Mouse (Mus musculus): ENCODE measurements at regions not wholly inside any gene's neighbourhood (a gene's known extent, or its start where the extent isn't known, plus 50 kb on each side); places are given as distances from the start of the nearest gene placed in this dataset.
A peak's percentile ranks its signal among the peaks of the same experiment; 100 is the strongest.

GRCm38 (mm10) chr6:133984666-133985355 is 50.7 kb upstream of the Etv6 start:
- peak overlapping the region; percentile 35 for H3K4me2 ChIP-seq (ENCODE audit: low read depth, low read length)
- 27% methylated on average over 16 of the region's 16 CpGs for WGBS
- H3K9me3 ChIP-seq (ENCODE audit: low read length), result no peaks in the 10 kb centered on the region
- H3K9ac ChIP-seq (replicated peaks; ENCODE audit: low read length), result no peak overlapping the region
- no peak for TF ChIP-seq CTCF (IDR thresholded peaks at IDR 0.05; ENCODE audit: low read depth)
- no peak overlapping the region for H3K4me3 ChIP-seq (ENCODE audit: low read length)
- no peaks in the 10 kb centered on the region for H3K27me3 ChIP-seq (ENCODE audit: insufficient read depth, low read length)
- no peaks in the 10 kb centered on the region for H3K4me1 ChIP-seq (ENCODE audit: insufficient read depth, low read length)
- no peak overlapping the region for H3K27ac ChIP-seq
- ATAC-seq, result 0 out of 2 replicates have a peak, but pooled peaks have one; percentile 49
- no peaks in the 10 kb centered on the region for H3K36me3 ChIP-seq (ENCODE audit: insufficient read depth, low read length)
- peak; percentile 1 for DNase-seq (ENCODE audit: low spot score)
